Mouse (Mus musculus): ENCODE measurements at regions not wholly inside any gene's neighbourhood (a gene's known extent, or its start where the extent isn't known, plus 50 kb on each side); places are given as distances from the start of the nearest gene placed in this dataset.

- TF ChIP-seq CTCF (IDR thresholded peaks at IDR 0.05; ENCODE audit: low read depth) (peak; percentile 93), EP300 (optimal IDR thresholded peaks at IDR 0.05) (no peak)
Observed at GRCm38 (mm10) chr2:131416482-131416881, 63.8 kb upstream of the Rnf24 start.

Measured in stomach, postnatal 0 days (tissue).